Mouse (Mus musculus): ENCODE data around the gene Cog7. TPM values are rescaled to one million over a fixed set of nuclear protein-coding genes. Genes with fewer than 3 reads are reported as not detected.
A peak's percentile ranks its signal among the peaks of the same experiment; 100 is the strongest.

The Cog7 gene
- polyA plus RNA-seq, 1 experiment from 2014 or later: 33.9 TPM

DNA sequence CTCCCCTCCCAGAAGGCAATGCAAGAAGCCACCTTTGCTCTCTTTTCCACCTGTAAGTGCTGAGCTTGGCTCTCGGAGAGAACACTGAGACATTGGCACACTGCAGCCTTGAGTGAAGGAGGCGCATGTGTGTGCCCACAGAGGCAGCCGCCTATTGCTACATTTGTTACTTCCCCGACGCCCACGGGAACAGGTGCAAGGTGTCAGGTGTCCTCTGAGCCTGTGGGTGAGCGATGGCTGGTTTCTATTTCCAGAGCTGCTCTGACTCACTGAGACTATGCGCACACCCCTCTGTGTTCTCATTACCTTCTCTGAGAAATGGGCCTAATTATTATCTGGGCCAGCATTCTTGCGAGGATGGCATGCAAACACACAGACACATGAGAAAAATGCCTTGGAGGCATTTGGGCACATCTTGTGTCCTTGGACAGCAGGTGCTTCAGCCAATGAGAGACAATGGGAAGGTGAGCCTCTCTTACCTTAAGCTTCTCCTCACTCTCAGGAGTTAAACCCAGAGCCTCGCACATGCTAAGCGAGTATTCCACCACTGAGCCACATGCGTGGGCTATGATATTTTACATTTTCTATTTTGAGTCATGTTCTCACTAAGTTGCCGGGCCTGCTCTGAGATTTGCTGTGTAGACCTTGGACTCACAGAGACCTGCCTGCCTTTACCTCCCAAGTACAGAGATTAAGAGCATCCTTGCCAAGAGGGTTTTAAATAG, 90.7 kb downstream of the Cog7 start:
- WGBS: 95% methylated on average over 13 of the region's 13 CpGs
- H3K27me3 ChIP-seq (replicated peaks; ENCODE audit: control insufficient read depth, insufficient read depth, low read length): no peaks in the 10 kb centered on the region
- no peak for ATAC-seq
- H3K4me3 ChIP-seq (ENCODE audit: low read length): no peak overlapping the region
- no peaks in the 10 kb centered on the region for H3K36me3 ChIP-seq (ENCODE audit: control insufficient read depth, insufficient read depth, low read length)
- no peak overlapping the region for H3K27ac ChIP-seq (ENCODE audit: low read depth, low read length)
- no peaks in the 10 kb centered on the region for H3K4me1 ChIP-seq (ENCODE audit: control insufficient read depth, insufficient read depth, low read depth, low read length)
- no peak overlapping the region for H3K9ac ChIP-seq (ENCODE audit: low read depth, low read length)
- no peak overlapping the region for H3K4me2 ChIP-seq (ENCODE audit: low read length)
- no peaks in the 10 kb centered on the region for H3K9me3 ChIP-seq (ENCODE audit: control insufficient read depth, low read length)

DNA sequence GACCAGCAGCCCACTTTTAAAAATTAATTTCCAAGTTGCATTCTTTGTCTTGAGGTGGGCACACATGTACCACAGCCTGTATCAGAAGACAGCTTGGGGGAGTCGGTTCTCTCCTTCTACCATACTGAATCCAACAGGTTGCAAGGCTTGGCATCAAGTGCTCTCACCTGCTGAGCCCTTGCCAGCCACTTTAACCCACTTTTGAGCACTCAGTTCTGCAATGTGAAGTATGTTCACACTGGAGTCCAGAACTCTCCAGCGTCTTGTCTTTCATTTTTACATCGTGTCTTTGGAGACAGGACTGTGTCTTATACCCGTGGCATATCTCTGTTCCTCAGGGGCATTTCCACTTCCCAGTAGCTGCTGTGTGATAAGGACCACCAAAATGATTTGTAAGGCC, 101.3 kb downstream of the Cog7 start:
- H3K4me3 ChIP-seq (ENCODE audit: low read length): no peak overlapping the region
- no peak overlapping the region for H3K27ac ChIP-seq (ENCODE audit: low read depth, low read length)
- no peak for ATAC-seq

DNA sequence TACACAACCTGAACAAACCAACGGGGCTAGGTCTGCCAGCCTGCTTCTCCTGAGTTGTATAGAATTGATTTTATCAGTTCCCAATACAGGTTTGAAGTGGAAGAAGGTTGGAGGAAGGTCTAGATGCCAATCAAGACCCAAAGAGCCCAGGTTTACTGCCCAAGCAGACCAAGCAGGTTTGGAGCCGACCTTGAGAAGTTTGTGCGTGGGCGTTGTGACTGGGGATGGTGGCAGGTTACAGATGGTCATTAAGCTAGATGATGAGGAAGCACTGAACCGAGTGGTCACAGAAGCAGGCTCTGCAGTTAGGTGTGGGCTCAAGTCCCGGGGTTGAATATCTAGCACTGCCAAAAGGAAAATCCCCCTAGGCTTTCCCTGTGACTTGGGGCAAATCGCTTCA, 106.7 kb downstream of the Cog7 start:
- no peak overlapping the region for H3K9ac ChIP-seq (ENCODE audit: low read depth, low read length)
- H3K4me2 ChIP-seq (ENCODE audit: low read length): no peak overlapping the region
- H3K4me1 ChIP-seq (ENCODE audit: control insufficient read depth, insufficient read depth, low read depth, low read length): no peaks in the 10 kb centered on the region
- no peak for ATAC-seq
- WGBS: 89% methylated on average over 7 of the region's 7 CpGs
- H3K27ac ChIP-seq (ENCODE audit: low read depth, low read length): no peak overlapping the region
- H3K4me3 ChIP-seq (ENCODE audit: low read length): no peak overlapping the region
- H3K36me3 ChIP-seq (ENCODE audit: control insufficient read depth, insufficient read depth, low read length): no peaks in the 10 kb centered on the region
- no peaks in the 10 kb centered on the region for H3K27me3 ChIP-seq (replicated peaks; ENCODE audit: control insufficient read depth, insufficient read depth, low read length)
- H3K9me3 ChIP-seq (ENCODE audit: control insufficient read depth, low read length): no peaks in the 10 kb centered on the region

More for the DNA sequence above, 101.3 kb downstream of the Cog7 start:
- Histone ChIP-seq H3K4me1 (ENCODE audit: control insufficient read depth, insufficient read depth, low read depth, low read length) (no peaks in the 10 kb centered on the region), H3K9ac (ENCODE audit: low read depth, low read length) (no peak overlapping the region), H3K4me2 (ENCODE audit: low read length) (no peak overlapping the region), H3K9me3 (ENCODE audit: control insufficient read depth, low read length) (no peaks in the 10 kb centered on the region), H3K27me3 (replicated peaks; ENCODE audit: control insufficient read depth, insufficient read depth, low read length) (no peaks in the 10 kb centered on the region), H3K36me3 (ENCODE audit: control insufficient read depth, insufficient read depth, low read length) (no peaks in the 10 kb centered on the region)
- WGBS: 94% methylated on average over 4 of the region's 4 CpGs

DNA sequence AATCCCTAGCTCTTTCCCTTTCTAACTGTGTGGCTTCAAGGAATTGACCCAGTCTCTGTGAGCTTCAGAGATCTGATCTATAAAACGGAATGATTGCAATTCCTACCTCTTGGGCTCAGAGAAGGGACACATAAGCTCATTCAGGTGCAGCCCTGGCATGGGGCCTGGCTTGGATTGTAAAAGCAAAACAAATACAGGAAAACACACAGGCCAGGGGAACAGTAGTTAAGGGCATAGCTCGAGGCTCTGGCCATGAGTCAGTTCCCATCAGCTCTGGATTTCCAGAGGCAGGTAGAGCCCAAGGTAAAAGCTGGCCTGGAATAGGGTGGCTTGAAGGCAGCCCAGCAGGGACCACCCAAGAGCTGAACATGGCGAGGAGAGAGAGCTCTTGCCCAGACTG, 107.5 kb downstream of the Cog7 start:
- Histone ChIP-seq H3K9me3 (ENCODE audit: control insufficient read depth, low read length) (no peaks in the 10 kb centered on the region), H3K27me3 (replicated peaks; ENCODE audit: control insufficient read depth, insufficient read depth, low read length) (no peaks in the 10 kb centered on the region), H3K36me3 (ENCODE audit: control insufficient read depth, insufficient read depth, low read length) (no peaks in the 10 kb centered on the region), H3K4me1 (ENCODE audit: control insufficient read depth, insufficient read depth, low read depth, low read length) (no peaks in the 10 kb centered on the region), H3K9ac (ENCODE audit: low read depth, low read length) (no peak overlapping the region), H3K4me2 (ENCODE audit: low read length) (no peak overlapping the region), H3K27ac (ENCODE audit: low read depth, low read length) (no peak overlapping the region), H3K4me3 (ENCODE audit: low read length) (no peak overlapping the region)
- ATAC-seq: no peak
- WGBS: 70% methylated on average over 3 of the region's 3 CpGs

DNA sequence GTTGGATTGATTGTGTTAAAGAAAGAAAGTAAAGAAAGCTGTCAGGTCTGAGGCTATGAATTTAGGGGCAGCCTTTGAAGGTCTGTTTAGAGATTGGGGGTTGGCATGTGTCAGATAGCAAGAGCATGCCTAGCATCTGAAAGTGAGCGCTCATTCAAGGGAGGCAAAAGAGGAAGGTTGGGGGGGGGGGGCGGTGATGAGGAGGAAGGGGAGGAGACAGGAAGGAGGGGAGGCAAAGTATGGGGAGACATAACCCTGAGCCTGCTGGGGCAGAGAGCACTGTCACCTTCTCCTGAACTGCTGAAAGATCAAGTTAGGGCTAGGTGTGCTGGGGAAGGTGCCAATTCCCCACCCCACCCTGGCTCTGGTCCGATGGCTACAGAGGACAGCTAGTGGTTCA, 109.9 kb downstream of the Cog7 start:
- Histone ChIP-seq H3K4me2 (ENCODE audit: low read length) (no peak overlapping the region), H3K4me3 (ENCODE audit: low read length) (no peak overlapping the region), H3K9ac (ENCODE audit: low read depth, low read length) (no peak overlapping the region), H3K4me1 (ENCODE audit: control insufficient read depth, insufficient read depth, low read depth, low read length) (no peaks in the 10 kb centered on the region), H3K36me3 (ENCODE audit: control insufficient read depth, insufficient read depth, low read length) (no peaks in the 10 kb centered on the region), H3K9me3 (ENCODE audit: control insufficient read depth, low read length) (no peaks in the 10 kb centered on the region), H3K27ac (ENCODE audit: low read depth, low read length) (no peak overlapping the region), H3K27me3 (replicated peaks; ENCODE audit: control insufficient read depth, insufficient read depth, low read length) (no peaks in the 10 kb centered on the region)
- no peak for ATAC-seq
- WGBS: 68% methylated on average over 2 of the region's 3 CpGs

DNA sequence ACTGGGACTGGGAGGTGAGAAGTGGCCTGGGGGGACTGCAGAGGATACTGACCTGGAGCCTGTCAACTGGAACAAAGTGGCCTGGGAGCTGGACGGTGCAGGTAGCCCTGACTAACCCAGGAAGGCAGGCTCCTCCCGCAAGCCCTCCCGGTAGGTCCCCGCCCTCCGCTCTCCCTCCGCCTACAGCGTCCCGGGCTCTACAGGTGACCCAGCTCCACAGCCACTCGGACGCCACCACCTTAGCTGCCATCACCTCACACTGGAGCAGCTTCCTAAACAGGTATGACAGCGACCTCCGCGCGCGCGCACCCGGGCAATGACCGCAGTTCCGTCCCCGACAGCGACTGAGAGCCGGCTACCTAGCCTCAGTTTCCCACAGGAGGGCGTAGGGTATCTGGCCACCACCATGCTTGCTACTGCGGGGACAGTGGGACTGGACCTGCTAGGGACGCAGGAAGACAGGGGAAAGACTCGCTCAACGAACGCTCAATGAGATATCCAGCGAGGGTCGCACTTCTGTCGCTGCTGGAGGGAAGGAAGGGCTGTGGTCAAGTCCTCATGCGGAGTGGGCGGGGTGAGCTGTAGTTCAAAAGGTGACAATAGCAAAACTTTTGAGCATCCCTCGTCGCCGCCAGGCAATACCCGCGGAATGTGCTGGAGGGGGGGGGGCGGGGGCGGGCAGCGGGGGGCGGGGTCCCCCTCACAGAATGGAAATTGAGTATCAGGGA, 116.5 kb downstream of the Cog7 start, which contains the start of gene Scnn1b:
Scnn1b (plus strand) TSS at position 181 of the 728 bp plus-strand sequence.
- ATAC-seq: no peak
- 3% methylated on average over 35 of the region's 42 CpGs for WGBS
- Histone ChIP-seq H3K4me3 (ENCODE audit: low read length) (peak within 1 kb of the TSS; percentile 46), H3K36me3 (ENCODE audit: control insufficient read depth, insufficient read depth, low read length) (no peaks in the 10 kb centered on the region), H3K4me2 (ENCODE audit: low read length) (peak within 1 kb of the TSS; percentile 82), H3K27ac (ENCODE audit: low read depth, low read length) (no peak within 1 kb of the TSS), H3K27me3 (replicated peaks; ENCODE audit: control insufficient read depth, insufficient read depth, low read length) (peaks cover 14% of the 10 kb centered on the region), H3K4me1 (ENCODE audit: control insufficient read depth, insufficient read depth, low read depth, low read length) (no peaks in the 10 kb centered on the region; the same call in 1 of the 2 replicates), H3K9me3 (ENCODE audit: control insufficient read depth, low read length) (no peaks in the 10 kb centered on the region), H3K9ac (ENCODE audit: low read depth, low read length) (peak within 1 kb of the TSS; percentile 33; the same call in 1 of the 2 replicates)

DNA sequence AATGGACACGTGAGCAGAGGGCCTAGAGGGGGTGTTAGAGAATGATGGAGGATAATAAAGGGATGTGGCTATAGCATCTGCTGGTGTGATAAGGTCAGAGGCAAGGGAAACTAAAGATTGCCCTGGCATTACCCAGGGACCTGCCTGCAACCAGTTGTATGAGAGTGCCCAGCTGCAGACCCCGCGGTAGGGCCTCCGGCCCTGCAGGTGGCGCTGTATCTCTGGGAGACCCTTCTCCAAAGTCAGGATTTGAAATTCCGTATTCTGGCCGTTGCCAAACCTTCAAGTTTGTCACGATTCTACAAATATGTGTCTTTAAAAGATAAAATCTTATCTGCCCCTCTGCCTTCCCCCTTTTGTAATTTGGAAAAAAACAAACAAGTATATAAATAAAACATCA, 122.6 kb downstream of the Cog7 start:
- Histone ChIP-seq H3K9me3 (ENCODE audit: control insufficient read depth, low read length) (no peaks in the 10 kb centered on the region), H3K27me3 (replicated peaks; ENCODE audit: control insufficient read depth, insufficient read depth, low read length) (peaks cover under 1% of the 10 kb centered on the region; the same call in 1 of the 2 replicates), H3K36me3 (ENCODE audit: control insufficient read depth, insufficient read depth, low read length) (no peaks in the 10 kb centered on the region), H3K4me1 (ENCODE audit: control insufficient read depth, insufficient read depth, low read depth, low read length) (no peaks in the 10 kb centered on the region), H3K4me3 (ENCODE audit: low read length) (no peak overlapping the region), H3K27ac (ENCODE audit: low read depth, low read length) (no peak overlapping the region), H3K9ac (ENCODE audit: low read depth, low read length) (no peak overlapping the region), H3K4me2 (ENCODE audit: low read length) (no peak overlapping the region)
- WGBS: 83% methylated on average over 8 of the region's 8 CpGs
- no peak for ATAC-seq

DNA sequence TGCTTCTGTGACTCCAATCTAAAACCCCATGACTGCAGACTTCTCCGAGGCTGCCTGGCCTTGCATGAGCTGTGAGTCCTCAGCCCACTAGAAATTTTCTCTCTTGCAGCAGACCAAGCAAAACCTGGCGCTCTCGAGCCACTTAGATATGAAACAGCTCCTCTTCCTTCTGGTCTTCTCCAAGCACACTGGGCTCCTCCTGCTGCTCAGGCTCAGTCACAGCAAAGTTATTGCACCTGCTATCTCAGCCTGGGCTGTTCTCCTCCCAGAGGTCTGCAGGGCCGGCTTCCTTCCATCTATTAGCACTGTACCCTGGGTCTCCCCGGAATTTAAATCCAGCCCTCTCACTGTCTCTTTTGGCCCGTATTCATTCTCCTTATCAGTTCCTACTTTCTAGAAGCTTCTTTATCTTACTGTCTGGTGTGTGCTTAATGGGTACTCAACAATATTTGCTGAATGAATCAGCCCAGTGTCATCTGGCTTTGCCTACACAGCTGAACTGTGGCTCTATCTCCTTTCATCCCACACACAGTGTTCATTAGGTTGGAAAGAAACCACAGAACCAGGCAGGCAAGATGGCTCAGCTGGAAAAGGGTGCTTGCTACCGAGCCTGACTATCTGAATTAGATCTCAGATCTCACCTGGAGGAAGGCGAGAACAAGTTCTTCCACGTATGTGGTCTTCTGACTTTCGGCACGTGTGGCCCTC, 124.2 kb downstream of the Cog7 start:
- Histone ChIP-seq H3K4me3 (ENCODE audit: low read length) (no peak overlapping the region), H3K4me2 (ENCODE audit: low read length) (no peak overlapping the region), H3K9ac (ENCODE audit: low read depth, low read length) (no peak overlapping the region), H3K9me3 (ENCODE audit: control insufficient read depth, low read length) (no peaks in the 10 kb centered on the region), H3K27ac (ENCODE audit: low read depth, low read length) (no peak overlapping the region), H3K4me1 (ENCODE audit: control insufficient read depth, insufficient read depth, low read depth, low read length) (no peaks in the 10 kb centered on the region), H3K27me3 (replicated peaks; ENCODE audit: control insufficient read depth, insufficient read depth, low read length) (no peaks in the 10 kb centered on the region), H3K36me3 (ENCODE audit: control insufficient read depth, insufficient read depth, low read length) (no peaks in the 10 kb centered on the region)
- WGBS: 90% methylated on average over 11 of the region's 11 CpGs
- no peak for ATAC-seq

DNA sequence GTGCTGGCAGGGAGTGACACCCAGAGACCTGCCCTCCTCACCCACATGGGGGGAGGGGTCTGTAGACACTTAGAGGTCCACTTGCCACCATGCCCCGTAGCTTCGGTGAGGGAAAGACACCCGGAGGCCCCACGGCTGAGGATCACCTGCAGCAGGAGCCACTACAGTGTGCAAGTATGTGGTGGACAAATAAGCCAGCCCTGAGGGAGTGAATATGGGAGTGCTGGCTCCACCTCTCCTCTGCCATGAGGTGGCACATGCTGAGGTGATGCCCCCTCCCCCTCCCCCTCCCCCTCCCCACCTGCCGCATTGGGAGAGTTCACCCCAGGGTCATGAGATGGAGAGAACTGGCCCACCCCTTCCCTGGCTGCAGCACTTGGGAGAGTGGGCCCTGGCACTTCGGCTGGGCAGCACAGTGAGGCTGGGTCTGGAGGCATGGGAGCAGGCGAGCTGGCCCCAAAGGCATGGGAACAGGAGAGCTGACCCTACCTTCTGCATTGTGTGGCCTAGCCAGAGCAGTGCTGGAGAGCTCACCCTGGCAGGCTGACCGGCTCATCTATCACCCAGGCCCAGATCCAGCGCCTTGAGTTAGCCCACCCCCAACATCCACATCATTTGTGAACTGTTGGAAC, 132.9 kb downstream of the Cog7 start:
- Histone ChIP-seq H3K4me3 (ENCODE audit: low read length) (no peak overlapping the region), H3K4me1 (ENCODE audit: control insufficient read depth, insufficient read depth, low read depth, low read length) (no peaks in the 10 kb centered on the region), H3K9me3 (ENCODE audit: control insufficient read depth, low read length) (no peaks in the 10 kb centered on the region), H3K27ac (ENCODE audit: low read depth, low read length) (no peak overlapping the region), H3K36me3 (ENCODE audit: control insufficient read depth, insufficient read depth, low read length) (no peaks in the 10 kb centered on the region), H3K9ac (ENCODE audit: low read depth, low read length) (no peak overlapping the region), H3K4me2 (ENCODE audit: low read length) (no peak overlapping the region), H3K27me3 (replicated peaks; ENCODE audit: control insufficient read depth, insufficient read depth, low read length) (no peaks in the 10 kb centered on the region)
- ATAC-seq: no peak
- WGBS: 88% methylated on average over 9 of the region's 9 CpGs

All from hindbrain, embryonic 16.5 days (tissue).